Mouse (Mus musculus) layer of hippocampus, adult 2 months (tissue): ENCODE results near the gene Acad11. TPM values are rescaled to one million over a fixed set of nuclear protein-coding genes. Genes with fewer than 3 reads are reported as not detected.

Experiments
- DNase-seq, 2 experiments: peaks; one replicate each; pipeline ENCODE4 v3.0.0; 2022; ENCODE audit warnings: low spot score in 2 of 2
- H3K27ac ChIP-seq: fragments of 200-600 bp; 2 replicates; pipeline ENCODE4 v1.8.1; 2022
- H3K4me3 ChIP-seq: fragments of 200-600 bp; 2 replicates; pipeline ENCODE4 v1.8.1; 2022; ENCODE audit warnings: mild to moderate bottlenecking
- CTCF ChIP-seq: fragments of 200-600 bp; conservative IDR thresholded peaks from 2 replicates; pipeline ENCODE4 v1.8.1; 2022; ENCODE audit warnings: antibody characterized with exemption, mild to moderate bottlenecking, moderate library complexity
- long read RNA-seq, 2 experiments: library from polyadenylated mRNA; stranded (forward); transcript quantifications; one replicate each; pipeline ENCODE4 v2.0.0; 2021; ENCODE audit warnings: borderline mapping rate in 2 of 2
- total RNA-seq, 2 experiments: library from RNA; stranded (reverse); gene quantifications; 2 replicates each; pipeline ENCODE4 v1.2.3; 2021

Acad11 gene
- 10 to 100 TPM; 22.4 to 24.8 TPM for total RNA-seq
- long read RNA-seq, experiment 1, transcript Acad11-201 (20 exons, 3,444 nt) = major isoform, 9 of 12 reads
- long read RNA-seq, experiment 1, partial matches to known transcripts = 1 of 12 reads
- long read RNA-seq, experiment 1, other reads (novel, unspliced or antisense) = 1 of 12 reads
- long read RNA-seq, experiment 2, transcript Acad11-201 (20 exons, 3,444 nt) = major isoform, 16 of 22 reads
- long read RNA-seq, experiment 2, partial matches to known transcripts = 4 of 22 reads
- long read RNA-seq, experiment 2, other reads (novel, unspliced or antisense) = 1 of 22 reads

GRCm38 (mm10) chr9:104063244-104063961 is at the start of gene Acad11:
Gene Acad11, plus strand, starts transcription at chr9:104063377.
- peak; percentile 79 to 82 for DNase-seq
- no peak for TF ChIP-seq CTCF
- Histone ChIP-seq H3K27ac (peak within 1 kb of the TSS; percentile 98), H3K4me3 (peak within 1 kb of the TSS; percentile 73)

- DNase-seq = no peak
- H3K27ac ChIP-seq = peak overlapping the region; percentile 32; the same call in 1 of the 2 replicates
- no peak for TF ChIP-seq CTCF
- H3K4me3 ChIP-seq = no peak overlapping the region
Observed at GRCm38 (mm10) chr9:104014526-104014925, 48.7 kb upstream of the Acad11 start.

- Histone ChIP-seq H3K27ac (no peak overlapping the region), H3K4me3 (no peak overlapping the region)
- no peak for DNase-seq
- TF ChIP-seq CTCF = no peak
Observed at GRCm38 (mm10) chr9:104021026-104021425, 42.2 kb upstream of the Acad11 start.

DNA sequence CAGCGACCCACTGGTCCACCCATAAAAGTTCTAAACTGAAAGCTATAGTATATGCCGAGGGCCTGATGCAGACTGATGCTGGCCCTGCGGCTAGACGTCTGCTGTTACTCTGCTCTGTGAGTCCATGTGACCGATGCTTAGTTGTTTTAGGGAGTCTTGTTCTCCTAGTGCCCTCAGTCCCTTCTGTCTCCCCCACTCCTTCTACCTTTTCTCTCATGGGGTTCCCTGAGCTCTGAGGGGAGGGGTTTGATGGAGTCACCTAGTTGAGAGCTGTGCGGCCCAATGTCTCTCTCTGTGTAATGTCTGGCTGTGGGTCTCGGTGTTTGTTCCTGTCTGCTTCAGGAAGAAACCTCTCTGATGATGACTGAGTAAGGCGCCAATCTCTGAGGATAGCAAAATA is 36.0 kb upstream of the Acad11 start:
- no peak for TF ChIP-seq CTCF
- no peak overlapping the region for H3K27ac ChIP-seq

GRCm38 (mm10) chr9:104029861-104030260 is 33.3 kb upstream of the Acad11 start:
- no peak for DNase-seq
- H3K4me3 ChIP-seq = no peak overlapping the region; the same call in 1 of the 2 replicates
- TF ChIP-seq CTCF = no peak
- peak overlapping the region; percentile 64 for H3K27ac ChIP-seq

More for the DNA sequence above, 36.0 kb upstream of the Acad11 start:
- no peak for DNase-seq
- no peak overlapping the region for H3K4me3 ChIP-seq

DNA sequence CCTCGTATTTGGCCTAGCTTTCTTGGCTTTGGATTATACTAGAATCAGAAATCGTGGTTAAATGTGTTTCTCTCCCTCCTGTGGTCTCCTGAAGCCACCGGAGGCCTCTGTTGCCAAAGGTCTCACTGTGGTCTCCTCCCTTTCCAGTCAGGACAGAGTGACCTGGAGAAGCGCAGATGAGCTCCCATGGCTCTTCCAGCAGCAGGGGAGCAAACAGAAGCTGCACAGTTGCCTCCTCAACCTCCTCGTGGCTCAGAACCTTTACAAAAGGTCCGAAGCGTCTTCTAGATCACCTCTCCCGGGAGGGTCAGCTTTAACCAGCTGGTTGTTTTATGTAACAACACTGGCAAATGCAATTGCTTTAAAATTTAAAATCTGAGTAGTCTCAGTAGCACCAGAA is 28.9 kb upstream of the Acad11 start:
- DNase-seq = no peak
- TF ChIP-seq CTCF = no peak
- Histone ChIP-seq H3K4me3 (no peak overlapping the region), H3K27ac (no peak overlapping the region)

GRCm38 (mm10) chr9:104034718-104035117 is 28.5 kb upstream of the Acad11 start:
- H3K27ac ChIP-seq = no peak overlapping the region
- H3K4me3 ChIP-seq = no peak overlapping the region
- no peak for DNase-seq
- TF ChIP-seq CTCF = no peak

- no peak overlapping the region for H3K4me3 ChIP-seq
- peak; percentile 90 for TF ChIP-seq CTCF
- DNase-seq = peak; percentile 51 to 80
Observed at GRCm38 (mm10) chr9:104035261-104036015, 27.7 kb upstream of the Acad11 start.

GRCm38 (mm10) chr9:104038266-104038665 is 24.9 kb upstream of the Acad11 start:
- no peak overlapping the region for H3K4me3 ChIP-seq
- no peak for DNase-seq
- no peak overlapping the region for H3K27ac ChIP-seq
- TF ChIP-seq CTCF = no peak

More at GRCm38 (mm10) chr9:104035261-104036015, 27.7 kb upstream of the Acad11 start:
- H3K27ac ChIP-seq = no peak overlapping the region

DNA sequence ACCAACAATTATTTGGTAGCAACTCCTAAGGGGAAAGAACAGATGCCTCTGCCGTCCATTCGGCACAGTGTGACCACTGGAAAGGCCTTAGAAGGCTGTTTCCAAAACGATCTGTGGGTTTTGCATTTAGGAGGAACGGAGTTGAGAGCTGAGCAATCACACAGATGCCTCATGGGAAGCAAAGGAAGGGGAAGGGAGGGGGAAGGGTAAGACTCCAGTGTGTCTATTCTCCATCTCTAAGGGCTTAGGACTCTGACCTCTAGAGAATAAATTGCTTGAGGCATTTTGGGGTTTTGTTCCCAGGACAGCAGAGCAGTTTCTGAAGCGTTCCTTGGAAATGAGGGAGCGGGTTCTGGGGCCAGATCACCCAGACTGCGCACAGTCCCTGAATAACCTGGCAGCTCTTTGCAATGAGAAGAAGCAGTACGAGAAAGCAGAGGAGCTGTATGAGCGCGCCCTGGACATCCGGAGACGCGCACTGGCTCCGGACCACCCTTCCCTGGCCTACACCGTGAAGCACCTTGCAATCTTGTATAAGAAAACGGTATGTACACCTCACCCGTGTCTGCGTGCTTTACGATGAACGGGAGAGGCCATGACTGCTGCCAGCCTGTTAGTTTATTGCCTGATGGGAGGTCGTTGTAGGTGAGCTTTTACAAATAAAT is 24.0 kb upstream of the Acad11 start:
- Histone ChIP-seq H3K27ac (no peak overlapping the region), H3K4me3 (no peak overlapping the region)
- DNase-seq = no peak
- TF ChIP-seq CTCF = no peak

GRCm38 (mm10) chr9:104039742-104040141 is 23.4 kb upstream of the Acad11 start:
- H3K4me3 ChIP-seq = no peak overlapping the region
- H3K27ac ChIP-seq = no peak overlapping the region
- DNase-seq = no peak
- TF ChIP-seq CTCF = no peak

- Histone ChIP-seq H3K4me3 (no peak within 1 kb of the TSS), H3K27ac (no peak within 1 kb of the TSS)
- DNase-seq = no peak
- TF ChIP-seq CTCF = no peak
Observed at GRCm38 (mm10) chr9:104040362-104040761, 22.8 kb upstream of the Acad11 start, which contains the start of gene Gm28305. Gene Gm28305, plus strand, starts transcription at chr9:104040662.
